Mouse (Mus musculus) neural tube, embryonic 10.5 days (tissue): ENCODE results near the gene Vrk1.

Experiments used
- DNase-seq: peaks from one replicate; pipeline ENCODE4 v3.0.0-alpha.2; 2017; ENCODE audit warnings: low spot score; ENCODE audit errors: extremely low spot score

The Vrk1 gene

DNA sequence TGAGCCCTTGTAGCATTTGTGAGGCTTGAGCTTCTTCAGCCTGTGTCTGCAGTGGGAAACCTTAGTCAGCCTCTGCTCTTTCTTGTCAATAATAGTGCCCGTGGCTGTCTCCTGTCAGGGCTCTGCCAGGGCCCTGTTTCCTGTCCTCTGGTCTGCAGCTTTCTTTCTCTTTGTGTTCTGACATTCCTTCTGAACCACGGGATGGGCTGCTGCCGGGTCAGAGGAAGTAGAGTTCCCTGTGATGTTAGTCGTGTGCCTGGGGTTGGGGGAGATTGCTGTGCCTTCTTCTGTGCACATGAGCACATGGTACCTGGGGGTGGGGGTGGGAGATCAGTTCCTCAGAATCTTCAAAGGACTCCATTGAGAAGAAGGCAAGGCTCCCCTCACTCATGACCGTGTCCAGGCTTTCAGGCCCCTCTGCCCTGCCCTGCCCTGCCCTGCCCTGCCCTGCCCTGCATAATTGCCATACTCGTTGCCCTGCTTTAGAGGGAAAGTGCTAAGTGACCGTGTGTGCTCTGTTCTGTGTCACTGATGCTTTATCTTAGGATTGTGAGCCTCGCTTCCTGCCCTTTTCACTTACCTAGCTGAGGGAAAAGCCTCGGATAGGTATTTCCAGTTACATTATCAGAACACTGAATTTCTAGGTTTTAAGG is 36.2 kb downstream of the Vrk1 start:
- no peak for DNase-seq

DNA sequence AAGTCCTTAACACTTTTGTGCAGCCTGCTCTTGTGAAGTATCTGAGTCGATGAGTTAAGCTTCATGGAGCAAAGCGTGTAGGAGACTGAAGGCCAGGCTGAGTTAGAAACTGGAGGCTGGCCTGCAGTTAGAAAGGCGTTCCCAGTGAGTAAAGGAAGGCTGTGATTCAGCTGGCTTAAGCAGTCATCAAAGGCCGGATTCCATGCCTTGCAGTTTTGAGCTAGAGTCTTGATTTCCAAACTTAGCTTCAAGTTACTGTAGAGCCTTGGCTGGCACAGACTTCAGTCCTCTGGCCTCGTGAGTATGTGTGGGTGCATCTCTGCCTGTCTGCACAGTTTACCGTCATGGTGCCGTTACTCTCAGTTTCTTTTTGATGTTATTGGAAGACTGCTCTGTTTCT is 42.2 kb downstream of the Vrk1 start:
- DNase-seq, result no peak

DNA sequence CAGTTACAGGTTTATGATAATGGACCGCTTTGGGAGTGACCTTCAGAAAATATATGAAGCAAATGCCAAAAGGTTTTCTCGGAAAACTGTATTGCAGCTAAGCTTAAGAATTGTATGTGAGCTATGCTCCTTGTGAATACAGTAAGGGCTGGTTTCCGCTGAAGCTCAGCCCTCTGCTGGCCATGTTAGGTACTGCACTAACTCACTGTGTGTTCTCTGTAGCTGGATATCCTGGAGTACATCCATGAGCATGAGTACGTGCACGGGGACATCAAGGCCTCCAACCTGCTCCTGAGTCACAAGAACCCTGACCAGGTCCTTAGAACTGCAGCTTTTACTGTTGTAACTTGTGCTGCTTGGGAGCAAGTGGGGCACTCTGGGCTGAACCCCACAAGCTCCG is 45.8 kb downstream of the Vrk1 start:
- peak; percentile 86 for DNase-seq

DNA sequence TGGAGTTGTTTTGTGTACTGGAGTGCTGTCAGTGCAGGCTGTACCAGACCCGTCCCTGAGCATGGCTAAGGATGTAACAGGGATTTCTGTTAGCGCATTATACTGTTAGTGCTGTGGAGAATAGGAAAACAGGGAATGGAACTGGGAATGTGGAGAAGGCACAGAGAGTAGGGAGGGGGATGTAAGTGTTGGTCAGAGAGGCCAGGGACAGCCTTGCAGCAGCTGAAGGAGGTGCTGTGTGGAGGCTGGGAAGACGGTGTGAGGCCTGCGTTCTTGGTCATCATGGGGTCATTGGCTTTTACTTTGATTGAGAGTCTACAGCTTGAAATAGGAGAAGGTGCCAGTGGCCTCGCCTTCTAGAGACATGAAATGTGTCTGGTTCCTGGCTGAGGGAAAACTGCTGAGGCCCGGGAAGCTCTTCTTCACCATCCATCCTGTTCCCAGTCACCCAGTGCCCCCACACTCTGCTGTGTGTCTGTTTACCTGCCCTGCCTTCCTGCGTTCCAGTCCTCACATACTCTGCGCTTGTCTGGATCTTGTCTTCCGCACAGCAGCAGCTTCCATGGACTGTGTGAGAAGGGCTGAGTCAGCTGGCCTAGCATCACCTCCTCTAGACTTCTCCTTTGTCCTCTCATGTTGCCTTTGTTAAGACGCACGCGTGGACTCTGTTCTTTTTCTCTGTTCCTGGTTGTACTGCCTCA is 50.0 kb downstream of the Vrk1 start:
- DNase-seq, result no peak

DNA sequence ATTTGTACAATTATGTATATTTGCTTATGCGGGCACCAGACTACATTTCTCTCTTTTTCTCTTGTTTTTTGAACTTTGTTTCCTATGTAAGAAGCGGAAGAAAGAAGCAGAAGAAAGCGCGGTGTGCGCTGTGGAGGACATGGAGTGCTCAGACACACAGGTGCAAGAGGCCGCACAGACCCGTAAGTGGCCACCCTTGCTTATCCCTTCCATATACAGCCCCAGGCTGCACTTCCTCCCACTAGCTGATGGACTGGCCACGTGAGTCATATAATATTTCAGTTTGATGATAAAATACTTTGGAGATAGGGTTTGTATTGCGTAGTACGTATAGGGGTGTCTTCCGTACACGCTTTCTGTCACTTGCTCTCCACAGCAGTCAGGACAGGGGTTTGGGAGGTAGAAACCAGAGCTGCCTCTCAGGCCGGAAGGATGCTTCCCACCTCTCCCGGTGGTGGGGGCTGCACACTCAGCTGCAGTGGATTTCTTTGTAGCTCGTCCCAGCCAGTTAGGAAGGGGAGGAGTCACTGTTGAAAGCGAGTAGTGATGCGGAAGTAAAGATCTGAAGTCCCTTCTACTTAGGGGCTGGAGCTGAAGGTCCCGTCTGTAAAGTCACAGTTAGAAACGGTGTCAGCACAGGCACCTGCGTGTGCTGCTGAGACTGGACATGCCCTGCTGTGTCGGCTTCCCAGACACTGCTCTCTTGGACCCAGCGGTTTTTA is 60.6 kb downstream of the Vrk1 start:
- DNase-seq, result peak; percentile 21

DNA sequence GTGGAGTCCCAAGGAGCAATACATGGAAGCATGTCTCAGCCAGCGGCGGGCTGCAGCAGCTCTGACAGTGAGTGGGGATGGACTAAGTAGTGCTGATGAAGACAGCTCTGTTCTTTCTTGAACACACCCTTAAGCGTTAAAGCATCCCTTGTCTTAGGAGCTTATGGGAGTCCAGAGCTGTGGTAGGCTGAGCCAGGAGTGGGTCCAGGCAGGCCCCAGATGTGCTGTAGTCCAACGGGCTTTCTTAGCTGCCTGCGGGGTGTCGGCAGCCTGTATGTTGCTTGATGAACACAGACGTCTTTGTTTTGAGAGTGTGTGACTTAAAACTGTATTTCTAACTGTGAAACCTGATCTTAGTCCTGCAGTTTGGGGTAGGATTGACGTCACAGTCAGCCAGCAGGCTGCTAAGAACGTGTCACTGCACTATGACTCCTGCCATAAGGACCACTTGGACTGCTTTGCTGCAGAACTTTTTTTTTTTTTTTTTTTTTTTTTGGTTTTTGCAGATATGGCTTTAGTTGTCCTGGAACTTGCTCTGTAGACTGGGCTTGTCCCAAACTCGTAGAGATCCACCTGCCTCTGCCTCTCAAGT is 61.6 kb downstream of the Vrk1 start:
- DNase-seq, result peak; percentile 34

DNA sequence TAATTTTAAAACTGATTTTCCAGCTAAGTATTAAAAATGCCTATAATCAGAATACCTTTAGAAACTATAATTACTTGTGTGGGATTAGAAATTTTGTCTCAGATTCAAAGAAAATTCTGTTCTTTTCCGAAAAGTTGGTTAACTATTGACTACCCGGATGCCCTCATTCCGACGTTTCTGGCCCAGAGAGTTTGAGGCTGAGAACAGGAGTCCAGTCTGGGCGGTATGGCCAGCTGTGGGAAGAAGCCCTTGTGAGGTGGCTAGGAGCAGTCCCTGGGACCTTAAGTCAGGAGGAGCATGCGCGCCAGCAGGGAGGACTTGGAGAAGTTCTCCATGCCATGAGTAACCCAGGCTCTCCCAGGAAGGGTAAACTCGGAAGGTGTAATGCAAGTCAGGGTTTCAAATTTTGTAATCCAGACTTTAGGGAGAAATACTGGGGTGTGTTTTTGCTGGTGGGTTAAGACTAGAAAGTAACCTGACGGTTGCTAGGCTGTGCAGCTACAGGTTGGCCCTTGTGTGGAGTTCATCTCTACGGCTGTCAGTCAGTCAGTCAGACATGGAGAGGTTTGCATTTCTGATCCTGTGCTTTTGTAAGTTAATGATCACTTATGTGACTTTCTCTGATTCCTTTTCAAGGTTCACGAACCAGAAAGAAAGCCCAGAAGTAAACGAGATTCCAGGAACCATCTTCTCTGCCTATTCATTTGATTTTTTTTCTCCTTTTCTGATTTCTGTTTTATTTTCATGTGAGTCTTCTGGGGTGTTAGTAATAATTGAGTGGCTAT is 64.5 kb downstream of the Vrk1 start:
- no peak for DNase-seq

DNA sequence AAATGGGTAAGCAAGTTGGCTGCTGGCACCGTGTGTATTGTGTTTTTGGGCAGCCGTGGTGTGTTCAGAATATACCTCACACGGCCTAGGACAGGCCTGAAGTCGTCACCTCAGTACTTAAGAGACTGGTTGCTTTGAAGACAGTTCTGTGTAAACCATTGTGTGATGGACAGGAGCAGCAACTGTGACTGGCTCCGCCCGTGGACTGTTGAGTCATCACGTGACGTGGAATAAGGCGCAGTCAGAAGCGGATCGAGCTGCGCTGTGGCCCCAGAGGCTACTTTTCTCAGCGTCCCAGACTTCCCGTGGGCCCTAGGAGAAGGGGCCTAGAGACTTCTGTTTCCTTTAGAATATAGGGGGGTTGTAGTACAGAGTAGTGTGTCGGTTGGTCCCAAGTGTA is 66.1 kb downstream of the Vrk1 start:
- DNase-seq, result no peak

DNA sequence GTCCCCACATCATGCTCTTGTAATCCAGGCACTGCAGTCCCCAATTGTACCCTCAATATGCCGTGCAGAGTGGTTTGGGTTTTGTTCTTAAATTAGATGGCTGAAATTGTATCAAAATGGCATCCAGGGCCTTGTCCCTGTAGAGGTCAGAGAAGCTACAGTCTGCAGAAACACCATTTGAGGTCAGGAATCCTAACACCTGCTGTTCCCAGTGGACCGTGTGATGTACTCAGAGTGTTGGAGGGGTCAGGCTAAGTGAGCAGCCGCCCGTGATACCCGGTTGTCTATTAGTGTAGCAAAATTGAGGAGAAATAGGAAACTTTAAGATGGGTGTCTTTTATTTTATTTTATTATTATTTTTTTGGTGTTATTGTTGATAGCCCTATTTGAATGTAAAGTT is 70.5 kb downstream of the Vrk1 start:
- DNase-seq, result peak; percentile 21

DNA sequence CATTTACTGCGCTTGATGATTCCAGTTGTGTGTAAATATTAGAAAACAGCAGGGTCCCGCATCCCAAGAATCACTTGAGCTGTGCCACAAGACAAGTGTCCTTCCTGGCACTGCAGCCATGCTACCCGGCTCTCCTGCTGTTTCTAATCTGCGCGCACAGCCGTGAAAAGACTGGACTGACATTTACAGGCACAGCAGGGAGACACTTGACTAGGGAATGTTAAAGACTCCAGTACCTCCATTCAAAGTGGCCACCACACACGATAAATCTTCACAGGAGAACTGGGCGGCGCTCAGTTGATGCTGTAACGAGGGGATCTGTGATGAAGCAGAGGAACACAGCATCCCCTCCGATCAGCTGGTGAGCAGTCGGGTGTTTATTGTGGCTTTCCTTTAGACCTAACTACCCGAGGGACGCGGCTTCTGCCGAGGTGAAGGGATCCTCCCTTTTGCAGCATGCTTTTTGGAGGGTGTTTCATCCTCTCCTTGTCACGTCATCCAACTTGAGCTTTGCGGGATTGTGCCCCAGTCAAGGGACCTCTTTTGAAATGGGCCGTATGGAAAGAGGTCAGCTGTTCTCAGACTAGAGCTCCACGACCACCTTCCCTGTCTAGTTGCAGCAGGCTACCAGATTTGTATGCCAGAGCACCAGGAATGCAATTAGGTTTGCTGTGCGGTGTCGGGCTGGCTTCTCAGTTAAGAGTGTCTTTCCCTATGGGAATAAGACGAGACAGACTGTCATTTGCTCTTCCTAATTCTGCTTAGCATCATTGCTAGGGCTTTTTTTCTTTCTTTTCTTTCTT is 71.1 kb downstream of the Vrk1 start:
- DNase-seq, result peak; percentile 48

DNA sequence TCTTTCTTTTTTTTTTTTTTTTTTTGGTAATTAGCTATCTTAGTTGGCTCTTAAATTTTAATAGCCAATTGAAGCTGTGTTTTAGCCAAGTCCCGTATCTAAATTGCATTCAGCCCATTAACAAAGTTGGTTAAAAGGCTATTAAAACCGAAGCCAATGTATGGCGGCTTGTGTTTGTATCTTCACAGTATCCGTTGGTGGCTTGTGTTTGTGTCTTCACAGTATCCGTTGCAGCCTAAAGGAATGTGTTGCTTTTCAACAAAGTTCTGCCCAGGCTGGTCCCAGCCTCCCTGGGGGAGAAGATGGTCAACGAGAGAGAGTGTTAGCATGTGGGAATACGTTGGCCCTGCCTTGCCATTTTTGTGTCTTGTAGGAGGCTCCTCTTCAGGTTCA is 71.7 kb downstream of the Vrk1 start:
- no peak for DNase-seq

DNA sequence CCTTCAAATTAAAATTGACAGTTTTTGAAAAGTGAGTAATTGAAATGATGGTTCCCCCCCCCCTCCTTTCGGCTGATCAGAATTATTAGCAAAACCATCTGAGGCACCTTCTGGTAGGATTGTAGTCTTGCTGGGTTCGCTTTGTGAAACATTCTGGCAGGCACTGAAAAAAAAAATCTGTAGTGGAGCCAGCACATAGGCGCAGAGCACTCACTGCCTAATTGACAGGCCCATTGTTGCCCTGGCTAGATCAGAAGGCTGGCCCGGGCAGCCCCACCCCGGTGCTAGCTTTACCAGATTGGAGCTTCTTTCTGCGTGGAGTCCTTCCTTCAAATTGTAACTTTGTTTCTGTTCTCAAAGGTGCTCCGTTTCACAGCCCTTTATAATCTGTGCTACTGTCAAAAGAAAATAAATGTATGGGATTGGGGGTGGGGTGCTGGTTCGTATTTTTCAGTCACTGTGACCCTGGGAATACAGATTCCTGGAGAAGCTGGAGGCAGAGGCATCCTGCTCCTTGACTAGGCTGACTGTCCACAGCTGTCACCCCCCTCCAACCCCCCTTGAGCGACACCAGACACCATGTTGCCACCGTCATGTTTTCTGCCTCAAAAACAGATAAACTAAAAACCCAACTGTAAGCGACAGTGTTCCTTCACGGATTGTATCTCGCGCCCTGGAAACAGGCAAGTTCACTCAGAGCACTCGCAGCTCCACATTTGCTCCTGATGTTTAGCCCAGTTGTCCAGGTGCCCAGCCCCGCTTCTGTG is 72.3 kb downstream of the Vrk1 start:
- DNase-seq, result peak; percentile 46

DNA sequence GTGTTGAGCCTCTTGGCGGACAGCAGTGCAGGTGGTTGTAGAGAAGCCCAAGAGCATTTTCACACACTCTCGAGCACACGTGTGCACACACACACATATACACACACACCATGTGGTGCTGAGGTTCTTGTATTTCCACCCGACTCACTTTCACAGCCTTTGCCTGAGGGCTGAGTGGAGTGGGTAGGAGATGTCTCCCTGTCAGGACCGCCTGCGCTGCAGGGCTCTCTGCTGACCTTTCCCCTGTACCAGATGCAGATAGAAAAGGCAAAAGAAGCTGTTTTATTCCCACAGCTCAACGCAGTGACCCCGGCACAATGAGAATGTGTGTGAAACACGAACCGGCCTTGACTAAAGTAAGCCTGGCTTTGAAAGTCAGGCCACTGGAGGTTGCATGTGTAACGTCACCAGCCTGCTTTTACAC is 72.9 kb downstream of the Vrk1 start:
- peak; percentile 43 for DNase-seq

DNA sequence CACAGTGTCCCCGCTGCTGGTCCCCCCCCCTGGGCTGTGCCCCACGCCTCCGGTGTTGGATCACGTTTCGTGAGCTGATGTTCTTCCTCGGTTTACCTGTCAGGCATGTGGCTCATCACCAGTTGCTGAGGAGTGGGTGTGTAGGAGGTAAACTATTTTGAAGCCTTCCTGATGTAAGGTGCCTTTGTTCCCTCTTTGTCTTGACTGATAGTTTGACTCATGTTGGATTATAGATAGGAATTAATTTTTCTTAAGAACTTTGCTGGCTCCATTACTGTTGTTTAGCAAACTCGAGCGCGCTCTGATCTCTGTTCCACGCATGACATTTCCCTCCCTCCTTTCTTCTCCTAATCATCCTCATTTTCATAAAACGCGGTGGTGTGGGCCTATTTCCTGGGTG is 74.1 kb downstream of the Vrk1 start:
- DNase-seq, result no peak

DNA sequence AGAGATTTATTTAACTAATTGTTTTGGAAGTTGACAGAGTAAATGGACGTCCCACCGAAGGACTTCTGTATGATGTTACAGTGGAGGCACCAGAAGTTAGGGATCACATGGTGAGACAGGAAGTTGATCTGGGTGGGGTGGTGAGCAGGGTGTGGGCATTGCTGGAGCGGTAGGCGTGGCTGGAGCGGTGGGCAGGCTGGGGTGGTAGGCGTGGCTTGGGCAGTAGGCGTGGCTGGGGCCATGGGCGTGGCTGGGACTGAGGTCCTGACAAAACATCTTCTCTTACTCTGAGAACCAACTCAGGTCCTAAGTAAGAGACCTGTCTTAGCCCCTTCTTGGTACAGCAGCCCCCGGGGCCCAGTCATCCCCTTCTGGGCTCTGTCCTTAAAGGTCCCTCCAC is 84.8 kb downstream of the Vrk1 start:
- no peak for DNase-seq

DNA sequence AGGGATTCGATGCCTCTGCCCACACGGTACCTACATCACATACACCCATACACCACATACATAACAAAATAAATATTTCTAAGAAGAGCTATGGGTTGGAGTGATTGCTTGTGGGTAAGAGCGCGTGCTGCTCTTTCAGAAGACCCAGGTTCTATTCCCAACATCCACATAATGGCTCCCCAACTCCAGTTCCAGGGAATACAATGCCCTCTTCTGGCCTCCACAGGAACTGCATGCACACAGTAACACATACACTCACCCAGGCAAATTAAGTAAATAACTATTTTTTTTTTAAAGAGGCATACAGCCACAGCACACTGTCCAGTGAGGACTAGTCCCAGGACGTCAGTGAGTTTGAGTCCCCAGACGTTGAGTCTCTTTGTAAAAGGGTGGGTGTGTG is 92.0 kb downstream of the Vrk1 start:
- no peak for DNase-seq

DNA sequence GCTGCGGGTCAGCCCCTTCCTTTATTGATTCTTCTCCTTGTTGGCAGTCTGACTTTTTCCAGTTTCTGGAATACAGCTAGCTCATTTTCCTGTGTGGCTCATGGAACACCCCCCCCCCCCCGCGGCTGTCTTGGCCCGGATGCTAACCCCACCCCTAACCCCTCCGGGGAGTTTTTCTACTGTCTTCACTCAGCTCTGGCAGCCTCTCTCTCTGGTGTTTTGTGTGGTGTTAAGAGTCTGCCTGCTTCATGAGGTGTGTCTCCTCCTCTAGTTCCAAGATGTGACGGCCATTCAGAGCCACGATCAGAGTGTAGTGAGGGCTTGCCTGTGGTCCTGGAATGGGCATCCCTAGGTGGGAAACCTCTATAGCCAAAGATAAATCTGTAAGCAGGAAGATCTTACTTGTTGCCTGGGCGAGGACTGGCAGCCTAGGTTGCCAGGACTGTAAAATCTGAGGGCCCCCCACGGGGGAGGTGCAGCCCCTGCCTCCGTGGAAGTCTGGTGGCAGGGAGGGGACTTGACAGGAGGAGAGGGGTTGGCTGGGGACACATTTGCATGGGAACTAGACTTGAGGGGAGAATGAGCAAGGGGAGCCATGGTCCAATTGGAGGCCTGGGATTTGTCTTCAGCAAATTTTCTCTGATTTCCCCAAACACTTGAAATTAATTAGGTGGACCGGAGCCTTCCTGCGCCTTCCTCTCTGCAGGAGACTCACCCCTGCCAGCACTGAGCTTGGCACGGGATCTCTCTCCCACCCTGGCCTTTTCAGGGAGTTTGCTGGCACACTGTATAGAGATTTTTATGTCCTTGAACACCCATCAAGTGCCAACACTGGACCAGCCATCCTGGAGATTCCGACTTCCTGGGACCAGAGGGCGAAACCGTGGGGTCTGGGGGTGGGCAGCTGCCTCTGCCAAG is 93.0 kb downstream of the Vrk1 start:
- DNase-seq, result no peak

DNA sequence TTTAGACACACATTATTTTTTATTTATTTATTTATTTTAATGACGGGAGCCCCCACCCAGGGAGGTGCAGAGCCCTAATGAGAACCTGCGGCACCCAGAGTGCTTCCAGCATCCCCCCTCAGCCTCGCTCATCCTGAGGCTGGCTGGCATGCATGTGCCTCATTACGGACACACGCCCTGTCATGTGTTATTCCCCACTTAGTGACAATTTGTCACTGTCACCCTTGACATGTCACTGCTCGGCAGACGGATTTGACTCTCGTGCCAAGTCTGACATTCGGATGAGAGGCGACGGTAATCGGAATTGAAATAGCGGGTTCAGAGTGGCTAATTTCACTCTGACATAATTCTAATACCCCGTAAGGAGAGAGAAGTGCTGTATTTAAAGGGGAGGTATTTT is 97.2 kb downstream of the Vrk1 start:
- DNase-seq, result no peak
